Mouse (Mus musculus) thymus, postnatal 36 days (tissue): ENCODE measurements around the gene Lrrn4cl.
"Not testable (repeated sequence)": the region's sequence is repeated elsewhere in the genome, so short reads cannot be mapped to it uniquely, and the experiment has no call there.

Experiments used
- DNase-seq, 2 experiments: peaks; one replicate each; pipeline ENCODE4 v3.0.0; 2022; ENCODE audit warnings: mixed read lengths in 2 of 2

The Lrrn4cl gene

GRCm38 (mm10) chr19:8850402-8850901 lies at the start of gene Lrrn4cl:
Lrrn4cl (plus strand) TSS chr19:8850768.
- DNase-seq, result no peak

DNA sequence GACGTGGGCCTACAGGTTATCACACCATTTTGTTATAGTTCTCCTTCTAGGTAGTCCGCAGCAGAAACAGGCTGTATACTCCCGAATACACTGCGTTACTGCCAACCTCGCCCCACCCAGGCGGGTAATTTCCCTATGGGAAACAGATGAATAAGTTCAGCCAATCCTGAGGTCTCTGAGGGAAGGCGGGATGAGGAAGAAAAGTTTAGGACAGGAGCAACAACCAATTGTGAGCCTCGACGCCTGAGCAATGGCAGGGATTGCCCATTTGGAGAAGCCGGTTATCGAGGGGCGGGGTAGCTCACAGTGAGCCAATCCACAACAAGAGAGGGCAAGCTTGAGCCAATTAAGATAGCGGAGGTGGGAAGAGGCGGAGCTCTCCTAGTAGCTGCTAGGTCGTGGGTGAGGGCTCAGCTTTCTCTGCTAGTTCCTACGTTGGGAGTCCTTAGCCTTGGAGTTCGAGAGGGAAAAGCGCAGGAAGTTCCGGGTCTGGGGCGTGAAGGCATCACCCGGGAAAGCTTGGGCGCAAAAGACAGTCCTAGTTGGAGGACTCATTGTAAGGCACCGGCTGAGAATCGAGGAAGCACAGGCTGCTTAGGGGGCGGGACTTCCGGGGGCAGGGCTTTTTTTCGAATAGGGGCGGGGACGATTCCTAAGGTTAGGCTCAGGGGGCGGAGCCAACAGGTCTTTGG lies 48.3 kb upstream of the Lrrn4cl start, which contains the start of gene Zbtb3:
Gene Zbtb3 (plus strand): TSS at position 426 of the 692 bp plus-strand sequence.
- DNase-seq, result peak; percentile 87 to 94

DNA sequence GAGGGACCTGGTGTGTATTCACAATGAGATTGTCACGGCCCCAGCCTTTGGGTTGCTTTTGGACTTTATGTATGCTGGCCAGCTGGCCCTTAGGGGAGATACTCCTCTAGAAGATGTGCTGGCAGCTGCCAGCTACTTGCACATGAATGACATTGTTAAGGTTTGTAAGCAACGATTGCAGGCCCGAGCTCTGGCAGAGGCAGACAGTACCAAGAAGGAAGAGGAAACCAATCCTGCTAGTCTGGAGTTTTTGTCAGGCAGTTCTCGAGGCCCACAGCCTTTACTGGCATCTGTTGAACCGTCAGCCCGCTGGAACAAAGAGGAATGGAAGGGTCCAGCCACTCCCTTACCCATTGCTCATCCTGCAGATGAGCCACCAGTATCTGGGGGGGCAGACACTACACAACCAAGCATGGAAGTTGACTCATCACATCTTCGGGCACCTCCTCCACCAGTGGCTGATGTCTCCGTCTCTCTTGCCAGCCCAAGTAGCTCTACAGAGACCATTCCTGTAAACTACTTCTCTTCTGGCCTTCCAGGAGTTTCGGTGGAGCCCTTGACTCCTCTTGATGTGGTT lies 47.3 kb upstream of the Lrrn4cl start:
- DNase-seq, result no peak

GRCm38 (mm10) chr19:8803879-8804660 lies 46.5 kb upstream of the Lrrn4cl start:
- DNase-seq, result no peak

GRCm38 (mm10) chr19:8806810-8807209 lies 43.8 kb upstream of the Lrrn4cl start:
- no peak for DNase-seq

- DNase-seq, result no peak
Observed at GRCm38 (mm10) chr19:8815812-8816211, 34.8 kb upstream of the Lrrn4cl start.

GRCm38 (mm10) chr19:8817001-8817400 lies 33.6 kb upstream of the Lrrn4cl start:
- no peak for DNase-seq

- peak in 1 of 2 experiments; percentile 21 for DNase-seq
Observed at GRCm38 (mm10) chr19:8818301-8818798, 32.2 kb upstream of the Lrrn4cl start.

DNA sequence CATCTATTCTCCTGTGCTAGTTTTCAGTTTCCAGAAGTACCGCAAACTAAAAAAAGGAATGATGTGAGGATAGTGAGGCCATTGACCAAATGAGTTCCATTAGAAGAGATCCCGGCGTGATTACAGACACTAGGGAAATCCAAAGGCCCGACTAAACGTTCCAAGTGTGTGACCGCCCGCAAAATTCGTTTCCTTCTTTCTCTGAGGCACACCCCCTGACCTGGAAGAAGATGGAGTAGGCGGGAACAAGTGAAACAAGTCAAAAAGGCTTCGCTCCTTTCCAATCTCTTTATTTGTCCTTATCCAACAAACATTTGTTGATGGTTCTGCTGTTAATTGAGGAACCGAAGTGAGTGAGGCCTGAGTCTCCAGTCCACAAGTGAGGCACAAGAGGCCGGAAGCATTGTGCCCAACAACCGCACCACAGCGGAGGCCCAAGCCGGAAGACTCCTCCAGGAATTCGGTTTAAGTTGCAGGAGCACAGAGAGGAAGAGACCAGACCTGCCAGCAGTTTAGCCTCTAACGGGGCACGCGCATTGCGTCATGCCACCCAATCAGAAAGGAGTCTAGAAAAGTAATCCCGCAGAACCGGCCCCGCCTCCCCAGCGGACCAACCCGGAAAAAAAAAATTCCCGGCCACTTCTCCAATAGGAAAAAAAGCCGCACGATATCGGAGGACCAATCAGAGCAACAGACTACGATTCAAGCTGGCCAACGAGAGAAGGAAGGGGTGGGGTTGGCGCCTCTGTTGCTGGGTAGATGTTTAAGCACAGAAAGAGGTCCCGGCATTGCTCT lies 31.6 kb upstream of the Lrrn4cl start, which contains the start of gene Ttc9c:
Gene Ttc9c (minus strand): TSS at position 533 of the 795 bp plus-strand sequence.
- DNase-seq, result peak; percentile 90 to 95

- peak; percentile 96 to 99 for DNase-seq
Observed at GRCm38 (mm10) chr19:8819596-8820423, 30.8 kb upstream of the Lrrn4cl start, which contains the start of gene Hnrnpul2. Hnrnpul2 (plus strand) TSS chr19:8820010.

- DNase-seq, result no peak
Observed at GRCm38 (mm10) chr19:8820424-8820956, 30.1 kb upstream of the Lrrn4cl start.

- DNase-seq, result no peak
Observed at GRCm38 (mm10) chr19:8821146-8821545, 29.4 kb upstream of the Lrrn4cl start.

GRCm38 (mm10) chr19:8822696-8823095 lies 27.9 kb upstream of the Lrrn4cl start:
- no peak for DNase-seq

GRCm38 (mm10) chr19:8829660-8830059 lies 20.9 kb upstream of the Lrrn4cl start, which contains the start of gene AC129217.1:
AC129217.1 (plus strand) TSS chr19:8829773.
- DNase-seq, result no peak

DNA sequence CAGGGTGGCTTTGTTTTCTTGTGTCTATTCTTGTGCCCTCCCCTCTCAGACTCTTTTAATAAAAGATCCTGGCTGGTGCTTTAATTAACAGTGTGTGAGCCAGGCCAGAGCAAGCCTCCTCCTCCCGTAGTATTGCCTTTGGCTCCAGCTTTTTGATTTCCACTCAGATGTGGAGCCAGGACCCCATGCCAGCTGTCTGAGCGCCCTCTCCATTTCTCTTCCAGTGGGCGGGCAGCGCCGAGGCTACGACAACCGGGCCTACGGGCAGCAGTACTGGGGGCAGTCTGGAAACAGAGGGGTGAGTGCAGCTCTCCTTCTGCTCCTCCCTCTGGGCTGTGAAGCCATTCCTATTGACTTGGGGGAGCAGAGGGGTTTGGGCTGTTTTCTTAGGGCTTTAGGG lies 19.9 kb upstream of the Lrrn4cl start:
- DNase-seq, result no peak

- DNase-seq, result no peak
Observed at GRCm38 (mm10) chr19:8831262-8831661, 19.3 kb upstream of the Lrrn4cl start.

- no peak for DNase-seq
Observed at GRCm38 (mm10) chr19:8832971-8833370, 17.6 kb upstream of the Lrrn4cl start.

DNA sequence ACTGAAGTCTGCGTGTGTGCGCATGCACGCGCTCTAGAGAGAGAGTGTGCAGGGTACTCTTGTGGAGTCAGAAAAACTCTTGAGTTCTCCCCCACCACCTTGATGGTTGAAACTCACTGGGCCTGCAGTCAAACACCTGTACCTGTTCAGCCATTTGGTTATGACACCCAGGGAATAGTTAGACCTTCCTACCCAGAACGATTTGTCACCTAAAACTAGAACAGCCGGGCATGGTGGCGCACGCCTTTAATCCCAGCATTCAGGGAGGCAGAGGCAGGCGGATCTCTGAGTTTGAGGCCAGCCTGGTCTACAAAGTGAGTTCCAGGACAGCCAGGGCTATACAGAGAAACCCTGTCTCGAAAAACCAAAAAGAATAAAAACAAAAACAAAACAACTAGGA lies 14.2 kb upstream of the Lrrn4cl start:
- not testable (repeated sequence) for DNase-seq

- DNase-seq, result peak; percentile 81 to 85
Observed at GRCm38 (mm10) chr19:8837251-8837791, 13.2 kb upstream of the Lrrn4cl start, which contains the start of gene Bscl2. Bscl2 (plus strand) TSS chr19:8837467.

DNA sequence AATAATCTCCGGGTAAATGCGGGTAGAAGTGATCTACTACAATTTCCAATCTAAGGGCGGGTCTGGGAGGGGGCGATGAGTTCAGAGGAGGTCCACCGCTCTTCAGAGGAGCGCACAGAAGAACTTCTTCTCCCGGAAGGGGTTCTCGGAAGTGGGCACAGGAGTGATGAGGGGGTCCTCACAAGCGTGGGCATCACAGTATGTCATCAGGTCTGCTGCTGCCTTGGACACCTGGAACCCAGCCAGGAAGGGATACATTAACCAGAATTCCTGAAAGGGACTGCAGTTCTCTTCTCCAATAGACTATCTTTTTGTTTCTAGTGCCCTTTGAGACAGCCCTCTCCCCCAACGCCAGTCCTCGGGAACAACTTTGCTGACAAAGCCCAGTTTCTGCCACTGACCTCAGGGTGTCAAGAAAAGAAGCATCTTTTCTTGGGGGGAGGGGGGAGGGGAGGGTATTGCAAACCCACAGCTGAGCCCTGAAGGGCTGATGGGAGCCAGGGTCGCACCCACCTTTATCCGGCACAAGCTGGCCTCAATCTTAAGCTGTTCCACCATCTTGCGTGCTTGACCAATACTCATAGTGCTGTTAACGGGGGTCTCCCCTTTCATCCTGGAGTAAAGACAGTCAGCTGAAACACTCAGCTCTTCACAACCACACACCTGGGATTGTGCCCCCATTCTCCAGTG lies 12.4 kb upstream of the Lrrn4cl start:
- no peak for DNase-seq
